Mouse (Mus musculus): ENCODE measurements around the gene Hoxd9. TPM values are rescaled to one million over a fixed set of nuclear protein-coding genes. Genes with fewer than 3 reads are reported as not detected.

The Hoxd9 gene
- total RNA-seq, 2 experiments from 2014 or later: 3.5 to 4.3 TPM

GRCm38 (mm10) chr2:74695383-74695782 lies 2.1 kb upstream of the Hoxd9 start:
- no peak for DNase-seq (ENCODE audit: low spot score in 2 of 2)

GRCm38 (mm10) chr2:74695813-74696430 lies 1.6 kb upstream of the Hoxd9 start:
- DNase-seq (ENCODE audit: low spot score in 2 of 2): no peak

- no peak for DNase-seq (ENCODE audit: low spot score in 2 of 2)
Observed at GRCm38 (mm10) chr2:74696442-74697335, 838 bp upstream of the Hoxd9 start.

GRCm38 (mm10) chr2:74698201-74699052 lies 900 bp downstream of the Hoxd9 start:
- peak in 1 of 2 experiments; percentile 57 for DNase-seq (ENCODE audit: low spot score in 2 of 2)

GRCm38 (mm10) chr2:74699053-74699430 lies 1.5 kb downstream of the Hoxd9 start:
- no peak for DNase-seq (ENCODE audit: low spot score in 2 of 2)

- DNase-seq (ENCODE audit: low spot score in 2 of 2): no peak
Observed at GRCm38 (mm10) chr2:74699664-74700545, 2.4 kb downstream of the Hoxd9 start.

- DNase-seq (ENCODE audit: low spot score in 2 of 2): no peak
Observed at GRCm38 (mm10) chr2:74700546-74701112, 3.1 kb downstream of the Hoxd9 start.

GRCm38 (mm10) chr2:74701949-74702819 lies 4.7 kb downstream of the Hoxd9 start:
- peak; percentile 82 to 84 for DNase-seq (ENCODE audit: low spot score in 2 of 2)

- DNase-seq (ENCODE audit: low spot score in 2 of 2): no peak
Observed at GRCm38 (mm10) chr2:74702820-74703219, 5.3 kb downstream of the Hoxd9 start.

- no peak for DNase-seq (ENCODE audit: low spot score in 2 of 2)
Observed at GRCm38 (mm10) chr2:74703317-74703716, 5.8 kb downstream of the Hoxd9 start.

GRCm38 (mm10) chr2:74703720-74704392 lies 6.3 kb downstream of the Hoxd9 start:
- no peak for DNase-seq (ENCODE audit: low spot score in 2 of 2)

GRCm38 (mm10) chr2:74704393-74704998 lies 7.0 kb downstream of the Hoxd9 start, which contains the start of gene Hoxd8:
Gene Hoxd8, plus strand, starts transcription at chr2:74704615.
- DNase-seq (ENCODE audit: low spot score in 2 of 2): peak; percentile 78 to 83

- DNase-seq (ENCODE audit: low spot score in 2 of 2): peak; percentile 66 to 67
Observed at GRCm38 (mm10) chr2:74704999-74705466, 7.5 kb downstream of the Hoxd9 start.

- DNase-seq (ENCODE audit: low spot score in 2 of 2): peak; percentile 69 to 76
Observed at GRCm38 (mm10) chr2:74705467-74706089, 8.1 kb downstream of the Hoxd9 start.

GRCm38 (mm10) chr2:74706393-74706960 lies 8.9 kb downstream of the Hoxd9 start:
- DNase-seq (ENCODE audit: low spot score in 2 of 2): no peak

- DNase-seq (ENCODE audit: low spot score in 2 of 2): no peak
Observed at GRCm38 (mm10) chr2:74707599-74707998, 10.1 kb downstream of the Hoxd9 start.

GRCm38 (mm10) chr2:74708676-74709075 lies 11.1 kb downstream of the Hoxd9 start:
- DNase-seq (ENCODE audit: low spot score in 2 of 2): no peak

All from adrenal gland, adult 18-20 months (tissue).